Mouse (Mus musculus) heart, embryonic 12.5 days (tissue): ENCODE data around the gene Phb. TPM values are rescaled to one million over a fixed set of nuclear protein-coding genes. Genes with fewer than 3 reads are reported as not detected.

Experiments used
- ATAC-seq: fragments of 200-750 bp; cut with Nextera tagmentation; 2 replicates; pipeline ENCODE4 v1.8.0; 2017; ENCODE audit warnings: moderate TSS enrichment, moderate library complexity; ENCODE audit not compliant: insufficient number of reproducible peaks, low FRiP score
- H3K27ac ChIP-seq: fragments of 300-500 bp; sonication (generic); 2 replicates; pipeline ENCODE4 v1.5.1; 2016; ENCODE audit warnings: mild to moderate bottlenecking, moderate library complexity; ENCODE audit not compliant: poor library complexity, severe bottlenecking
- H3K27me3 ChIP-seq: fragments of 300-500 bp; sonication (generic); replicated peaks from 2 replicates; pipeline ENCODE4 v1.6.1; 2016; ENCODE audit warnings: mild to moderate bottlenecking, moderate library complexity
- H3K36me3 ChIP-seq: fragments of 300-500 bp; sonication (generic); 2 replicates; pipeline ENCODE4 v1.6.1; 2016; ENCODE audit warnings: mild to moderate bottlenecking, moderate library complexity
- H3K4me1 ChIP-seq: fragments of 300-500 bp; sonication (generic); replicated peaks from 2 replicates; pipeline ENCODE4 v1.6.1; 2016; ENCODE audit warnings: mild to moderate bottlenecking
- H3K4me2 ChIP-seq: fragments of 300-500 bp; sonication (generic); 2 replicates; pipeline ENCODE4 v1.6.1; 2016; ENCODE audit warnings: mild to moderate bottlenecking, moderate library complexity
- H3K4me3 ChIP-seq: fragments of 300-500 bp; sonication (generic); 2 replicates; pipeline ENCODE4 v1.5.1; 2016; ENCODE audit warnings: mild to moderate bottlenecking
- H3K9ac ChIP-seq: fragments of 300-500 bp; sonication (generic); 2 replicates; pipeline ENCODE4 v1.6.1; 2016; ENCODE audit warnings: mild to moderate bottlenecking, moderate library complexity
- H3K9me3 ChIP-seq: fragments of 300-500 bp; sonication (generic); replicated peaks from 2 replicates; pipeline ENCODE4 v1.6.1; 2016; ENCODE audit warnings: mild to moderate bottlenecking, moderate library complexity
- WGBS: fragments of 180-500 bp; shearing (Covaris S2); methylation state at CpG from one replicate; pipeline ENCODE4 v1.1.7; 2016; 5-methylcytosine and 5-hydroxymethylcytosine counted together
- polyA plus RNA-seq: library from polyadenylated mRNA; unstranded; fragments of >200 nt; fragmentation: Nextera tagmentation; extraction: Ambion mirVana; gene quantifications from 2 replicates; pipeline ENCODE4 v1.2.1, GENCODE M21; 2016

The Phb gene
- polyA plus RNA-seq, 1 experiment from 2014 or later, result 260 TPM

GRCm38 (mm10) chr11:95635030-95635429, 31.7 kb upstream of the Phb start:
- Histone ChIP-seq H3K9me3 (peaks cover 4% of the 10 kb centered on the region; the same call in 1 of the 2 replicates), H3K9ac (no peak overlapping the region), H3K4me2 (no peak overlapping the region), H3K4me1 (peaks cover 18% of the 10 kb centered on the region), H3K27me3 (peaks cover 8% of the 10 kb centered on the region; the same call in 1 of the 2 replicates), H3K4me3 (no peak overlapping the region), H3K36me3 (no peaks in the 10 kb centered on the region), H3K27ac (no peak overlapping the region)
- WGBS, result 30% methylated on average over 2 of the region's 2 CpGs
- ATAC-seq, result no peak

GRCm38 (mm10) chr11:95640751-95641150, 26.0 kb upstream of the Phb start:
- H3K27ac ChIP-seq, result no peak overlapping the region

GRCm38 (mm10) chr11:95642534-95643280, 24.1 kb upstream of the Phb start:
- Histone ChIP-seq H3K27me3 (peaks cover 83% of the 10 kb centered on the region), H3K9ac (no peak overlapping the region), H3K4me2 (no peak overlapping the region), H3K4me3 (no peak overlapping the region), H3K9me3 (peaks cover 4% of the 10 kb centered on the region; the same call in 1 of the 2 replicates), H3K36me3 (no peaks in the 10 kb centered on the region), H3K4me1 (peaks cover 51% of the 10 kb centered on the region), H3K27ac (no peak overlapping the region)
- 29% methylated on average over 11 of the region's 12 CpGs for WGBS
- no peak for ATAC-seq

More at GRCm38 (mm10) chr11:95640751-95641150, 26.0 kb upstream of the Phb start:
- peaks cover 41% of the 10 kb centered on the region for H3K4me1 ChIP-seq
- peaks cover 65% of the 10 kb centered on the region for H3K27me3 ChIP-seq
- no peak overlapping the region for H3K4me3 ChIP-seq
- no peak for ATAC-seq
- H3K4me2 ChIP-seq, result no peak overlapping the region
- WGBS, result 40% methylated on average over 2 of the region's 2 CpGs
- peaks cover 4% of the 10 kb centered on the region; the same call in 1 of the 2 replicates for H3K9me3 ChIP-seq
- H3K36me3 ChIP-seq, result no peaks in the 10 kb centered on the region
- no peak overlapping the region for H3K9ac ChIP-seq

- Histone ChIP-seq H3K4me1 (peaks cover 58% of the 10 kb centered on the region), H3K4me2 (no peak overlapping the region), H3K4me3 (no peak overlapping the region), H3K9ac (no peak overlapping the region), H3K9me3 (no peaks in the 10 kb centered on the region), H3K27me3 (peaks cover 88% of the 10 kb centered on the region), H3K27ac (no peak overlapping the region), H3K36me3 (no peaks in the 10 kb centered on the region)
- WGBS, result 43% methylated on average over 5 of the region's 5 CpGs
- ATAC-seq, result no peak
Observed at GRCm38 (mm10) chr11:95643856-95644255, 22.9 kb upstream of the Phb start.

GRCm38 (mm10) chr11:95644381-95644780, 22.4 kb upstream of the Phb start:
- H3K4me3 ChIP-seq, result no peak overlapping the region
- ATAC-seq, result no peak
- no peaks in the 10 kb centered on the region for H3K9me3 ChIP-seq
- peaks cover 58% of the 10 kb centered on the region for H3K4me1 ChIP-seq
- H3K9ac ChIP-seq, result no peak overlapping the region
- H3K27me3 ChIP-seq, result peaks cover 85% of the 10 kb centered on the region
- H3K36me3 ChIP-seq, result no peaks in the 10 kb centered on the region
- WGBS, result 63% methylated on average over 7 of the region's 7 CpGs
- H3K4me2 ChIP-seq, result no peak overlapping the region
- no peak overlapping the region for H3K27ac ChIP-seq

GRCm38 (mm10) chr11:95645397-95646153, 21.2 kb upstream of the Phb start:
- H3K27ac ChIP-seq, result no peak overlapping the region
- H3K4me2 ChIP-seq, result peak overlapping the region; percentile 60
- no peaks in the 10 kb centered on the region for H3K9me3 ChIP-seq
- no peak for ATAC-seq
- peak overlapping the region; percentile 30 for H3K4me3 ChIP-seq
- H3K36me3 ChIP-seq, result no peaks in the 10 kb centered on the region
- peaks cover 53% of the 10 kb centered on the region for H3K4me1 ChIP-seq
- peaks cover 85% of the 10 kb centered on the region for H3K27me3 ChIP-seq
- 0 out of 2 replicates have a peak overlapping the region, but pooled peaks have one; percentile 10 for H3K9ac ChIP-seq
- WGBS, result 4% methylated on average over 36 of the region's 36 CpGs

- WGBS, result 54% methylated on average over 3 of the region's 3 CpGs
- no peak overlapping the region for H3K9ac ChIP-seq
- peaks cover 48% of the 10 kb centered on the region for H3K4me1 ChIP-seq
- no peak for ATAC-seq
- H3K27me3 ChIP-seq, result peaks cover 85% of the 10 kb centered on the region
- no peak overlapping the region for H3K27ac ChIP-seq
- no peak overlapping the region for H3K4me2 ChIP-seq
- H3K4me3 ChIP-seq, result no peak overlapping the region
- no peaks in the 10 kb centered on the region for H3K36me3 ChIP-seq
- H3K9me3 ChIP-seq, result no peaks in the 10 kb centered on the region
Observed at GRCm38 (mm10) chr11:95646154-95646490, 20.6 kb upstream of the Phb start.

- Histone ChIP-seq H3K27ac (no peak overlapping the region), H3K9ac (no peak overlapping the region), H3K4me2 (no peak overlapping the region), H3K27me3 (peaks cover 80% of the 10 kb centered on the region), H3K36me3 (no peaks in the 10 kb centered on the region), H3K4me1 (peaks cover 45% of the 10 kb centered on the region), H3K4me3 (no peak overlapping the region), H3K9me3 (no peaks in the 10 kb centered on the region)
- ATAC-seq, result no peak
- WGBS, result 36% methylated on average over 3 of the region's 3 CpGs
Observed at GRCm38 (mm10) chr11:95647791-95648190, 19.0 kb upstream of the Phb start.

- 7% methylated on average over 4 of the region's 4 CpGs for WGBS
- Histone ChIP-seq H3K4me3 (no peak overlapping the region), H3K36me3 (no peaks in the 10 kb centered on the region), H3K27me3 (peaks cover 74% of the 10 kb centered on the region), H3K4me2 (no peak overlapping the region), H3K4me1 (peaks cover 34% of the 10 kb centered on the region), H3K9me3 (no peaks in the 10 kb centered on the region), H3K27ac (no peak overlapping the region), H3K9ac (no peak overlapping the region)
- ATAC-seq, result no peak
Observed at GRCm38 (mm10) chr11:95648827-95649226, 17.9 kb upstream of the Phb start.

GRCm38 (mm10) chr11:95649560-95649959, 17.2 kb upstream of the Phb start:
- ATAC-seq, result no peak
- peaks cover 28% of the 10 kb centered on the region for H3K4me1 ChIP-seq
- peaks cover 66% of the 10 kb centered on the region for H3K27me3 ChIP-seq
- no peak overlapping the region for H3K27ac ChIP-seq
- H3K36me3 ChIP-seq, result no peaks in the 10 kb centered on the region
- no peak overlapping the region for H3K4me2 ChIP-seq
- H3K9me3 ChIP-seq, result no peaks in the 10 kb centered on the region
- WGBS, result 28% methylated on average over 7 of the region's 7 CpGs
- H3K4me3 ChIP-seq, result no peak overlapping the region
- H3K9ac ChIP-seq, result no peak overlapping the region

- peaks cover 27% of the 10 kb centered on the region for H3K4me1 ChIP-seq
- H3K27me3 ChIP-seq, result peaks cover 62% of the 10 kb centered on the region
- H3K36me3 ChIP-seq, result no peaks in the 10 kb centered on the region
- WGBS, result 32% methylated on average over 2 of the region's 2 CpGs
- no peaks in the 10 kb centered on the region for H3K9me3 ChIP-seq
- H3K4me3 ChIP-seq, result no peak overlapping the region
- no peak overlapping the region for H3K27ac ChIP-seq
- ATAC-seq, result no peak
- no peak overlapping the region for H3K9ac ChIP-seq
- H3K4me2 ChIP-seq, result no peak overlapping the region
Observed at GRCm38 (mm10) chr11:95650001-95650400, 16.8 kb upstream of the Phb start.
